ENCODE assay signal across 9 mouse cellular contexts in genomic region chr11:60161146-60161874, GRCm38 (mm10). TPM values are rescaled to one million over a fixed set of nuclear protein-coding genes. Genes with fewer than 3 reads are reported as not detected.
DNase-seq lines count a peak whose midpoint lies in the region; ATAC-seq and TF ChIP-seq lines count a peak whose summit lies in the region.
"Had no signal": no experiment of that assay in that cellular context is flagged by ENCODE, and none has a peak within 500 bp of the region (broad histone marks: within the 10 kb centered on the region; RNA-seq: fewer than 3 reads in every experiment).

No protein-coding gene starts in this region.

- H3K9me3 ChIP-seq in heart, embryonic 12.5 days (replicated peaks) = no peaks in the 10 kb centered on the region
- H3K9me3 ChIP-seq in embryonic facial prominence, embryonic 15.5 days (replicated peaks) = no peaks in the 10 kb centered on the region
- no peaks in the 10 kb centered on the region for H3K9me3 ChIP-seq in hindbrain, postnatal 0 days (ENCODE audit: low read length)

- peaks cover 34% of the 10 kb centered on the region for H3K36me3 ChIP-seq in heart, embryonic 12.5 days
- H3K36me3 ChIP-seq in embryonic facial prominence, embryonic 15.5 days = peaks cover 4% of the 10 kb centered on the region; the same call in 1 of the 2 replicates
- H3K36me3 ChIP-seq in hindbrain, postnatal 0 days (ENCODE audit: insufficient read depth, low read length) = no peaks in the 10 kb centered on the region; the same call in none of the 2 replicates
- no peaks in the 10 kb centered on the region for H3K36me3 ChIP-seq in thymus, adult 2 months (ENCODE audit: control insufficient read depth, insufficient read depth, low read length)

- peaks cover 79% of the 10 kb centered on the region for H3K4me1 ChIP-seq in heart, embryonic 12.5 days (replicated peaks)
- H3K4me1 ChIP-seq in embryonic facial prominence, embryonic 15.5 days = peaks cover 55% of the 10 kb centered on the region
- peaks cover 41% of the 10 kb centered on the region for H3K4me1 ChIP-seq in hindbrain, postnatal 0 days (ENCODE audit: insufficient read depth, low read length)
- H3K4me1 ChIP-seq in thymus, adult 2 months (replicated peaks; ENCODE audit: control insufficient read depth, insufficient read depth, low read length) = peaks cover 61% of the 10 kb centered on the region

- no peak for ATAC-seq in heart, embryonic 12.5 days (ENCODE audit: insufficient number of reproducible peaks, low FRiP score)
- no peak for ATAC-seq in embryonic facial prominence, embryonic 15.5 days (ENCODE audit: insufficient number of reproducible peaks, low FRiP score, low TSS enrichment, low read depth)
- ATAC-seq in hindbrain, postnatal 0 days = no peak

- H3K27me3 ChIP-seq in heart, embryonic 12.5 days (replicated peaks) = no peaks in the 10 kb centered on the region
- H3K27me3 ChIP-seq in embryonic facial prominence, embryonic 15.5 days = no peaks in the 10 kb centered on the region
- H3K27me3 ChIP-seq in hindbrain, postnatal 0 days (ENCODE audit: insufficient read depth, low read length) = no peaks in the 10 kb centered on the region
- H3K27me3 ChIP-seq in thymus, adult 2 months (ENCODE audit: control insufficient read depth, insufficient read depth, low read length) = no peaks in the 10 kb centered on the region

- no peak overlapping the region for H3K27ac ChIP-seq in heart, embryonic 12.5 days (ENCODE audit: poor library complexity, severe bottlenecking)
- 0 out of 2 replicates have a peak overlapping the region, but pooled peaks have one; percentile 48 for H3K27ac ChIP-seq in embryonic facial prominence, embryonic 15.5 days (replicated peaks)
- peak overlapping the region; percentile 69 for H3K27ac ChIP-seq in hindbrain, postnatal 0 days
- H3K27ac ChIP-seq in thymus, adult 2 months (ENCODE audit: control insufficient read depth, insufficient read depth, low read length) = peak overlapping the region; percentile 95
- H3K27ac ChIP-seq: gastrocnemius, adult 2 months had no signal

- no peak overlapping the region for H3K4me3 ChIP-seq in heart, embryonic 12.5 days
- H3K4me3 ChIP-seq in embryonic facial prominence, embryonic 15.5 days (replicated peaks) = no peak overlapping the region
- no peak overlapping the region for H3K4me3 ChIP-seq in hindbrain, postnatal 0 days (ENCODE audit: low read length)
- no peak overlapping the region for H3K4me3 ChIP-seq in thymus, adult 2 months (ENCODE audit: control insufficient read depth, insufficient read depth, low read length)
- H3K4me3 ChIP-seq: gastrocnemius, adult 2 months had no signal

- no peak for DNase-seq in heart, adult 9 months (ENCODE audit: low spot score in 2 of 2)
- no peak for DNase-seq in hindbrain, postnatal 0 days (ENCODE audit: low spot score)
- DNase-seq in thymus, adult 2 months = peak; percentile 47
- no peak for DNase-seq in kidney, adult 8-10 months
- no peak for DNase-seq in kidney, adult 11 months
- DNase-seq in left cerebral cortex, adult 9 months (ENCODE audit: low spot score in 2 of 2) = no peak
- DNase-seq: gastrocnemius, adult 2 months had no signal

- WGBS in heart, embryonic 12.5 days = 77% methylated on average over 9 of the region's 9 CpGs
- 43% methylated on average over 9 of the region's 9 CpGs for WGBS in embryonic facial prominence, embryonic 15.5 days
- 35% methylated on average over 9 of the region's 9 CpGs for WGBS in hindbrain, postnatal 0 days
- 69% methylated on average over 9 of the region's 9 CpGs for WGBS in thymus, adult 2 months

- H3K9ac ChIP-seq in heart, embryonic 12.5 days = 0 out of 2 replicates have a peak overlapping the region, but pooled peaks have one; percentile 27
- no peak overlapping the region for H3K9ac ChIP-seq in embryonic facial prominence, embryonic 15.5 days
- peak overlapping the region; percentile 28; the same call in 1 of the 2 replicates for H3K9ac ChIP-seq in hindbrain, postnatal 0 days (replicated peaks; ENCODE audit: low read length)

- H3K4me2 ChIP-seq in heart, embryonic 12.5 days = no peak overlapping the region
- no peak overlapping the region for H3K4me2 ChIP-seq in embryonic facial prominence, embryonic 15.5 days (replicated peaks)
- peak overlapping the region; percentile 11; the same call in 1 of the 2 replicates for H3K4me2 ChIP-seq in hindbrain, postnatal 0 days (ENCODE audit: low read depth, low read length)

- TF ChIP-seq CTCF in hindbrain, postnatal 0 days (IDR thresholded peaks at IDR 0.05; ENCODE audit: low read depth) = no peak
- no peak for TF ChIP-seq CTCF in thymus, adult 2 months (IDR thresholded peaks at IDR 0.05; ENCODE audit: borderline replicate concordance, control insufficient read depth, extremely low read depth, insufficient read depth, low read length, poor library complexity)

- TF ChIP-seq POLR2A in thymus, adult 2 months (IDR thresholded peaks at IDR 0.05; ENCODE audit: control insufficient read depth, extremely low read depth, insufficient read depth, low read length, poor library complexity) = no peak

RNA-seq across cellular contexts. Expression of gene Rai1, which starts 56.5 kb away (rescaled TPM):
- 22.2 and 29.9 TPM in 2 replicates for polyA plus RNA-seq in heart, embryonic 12.5 days (2016; fragmentation: Nextera tagmentation; extraction: Ambion mirVana)
- 22.2 and 25.4 TPM in 2 replicates for polyA plus RNA-seq in embryonic facial prominence, embryonic 15.5 days (2015; fragmentation: Nextera tagmentation; extraction: Ambion mirVana)
- 70.0 and 90.2 TPM in 2 replicates for total RNA-seq in hindbrain, postnatal 0 days (2014; rRNA removed)
- 20.8 and 24.9 TPM in 2 replicates for polyA plus RNA-seq in hindbrain, postnatal 0 days (2015; fragmentation: Nextera tagmentation; extraction: Ambion mirVana)
- 205 and 240 TPM in 2 replicates for polyA plus RNA-seq in thymus, adult 2 months (2012; rRNA removed)
